ENCODE assay signal across 8 mouse cellular contexts in genomic region chr10:34418204-34418756, GRCm38 (mm10). TPM values are rescaled to one million over a fixed set of nuclear protein-coding genes. Genes with fewer than 3 reads are reported as not detected.
DNase-seq lines count a peak whose midpoint lies in the region; ATAC-seq lines count a peak whose summit lies in the region.

TSS of gene Nt5dc1 (minus strand) at chr10:34418552.

- peak; percentile 97 for DNase-seq in CD4-positive, CD25-positive, alpha-beta regulatory T cell, adult 2 months (ENCODE audit: low read depth, low spot score)
- DNase-seq in fat pad, adult 2 months (ENCODE audit: extremely low read depth, low read depth, low spot score) = peak; percentile 26
- peak; percentile 98 for DNase-seq in kidney, postnatal 10 days
- DNase-seq in natural killer cell, adult 2 months (ENCODE audit: low spot score in 2 of 2) = peak; percentile 93

- peaks cover 12% of the 10 kb centered on the region for H3K4me1 ChIP-seq in brown adipose tissue, adult 24 weeks (ENCODE audit: control insufficient read depth, insufficient read depth, insufficient read length, low read length)
- peaks cover 21% of the 10 kb centered on the region for H3K4me1 ChIP-seq in heart, embryonic 13.5 days
- peaks cover 42% of the 10 kb centered on the region for H3K4me1 ChIP-seq in liver, embryonic 12.5 days
- H3K4me1 ChIP-seq in stomach, embryonic 15.5 days = peaks cover 3% of the 10 kb centered on the region; the same call in 1 of the 2 replicates

- ATAC-seq in heart, embryonic 13.5 days (ENCODE audit: extremely low read depth, insufficient number of reproducible peaks, low FRiP score, low TSS enrichment) = peak; percentile 97
- peak; percentile 97 for ATAC-seq in liver, embryonic 12.5 days
- peak; percentile 99 for ATAC-seq in stomach, embryonic 15.5 days (ENCODE audit: insufficient read depth, low FRiP score, low read depth)

- no peaks in the 10 kb centered on the region for H3K27me3 ChIP-seq in heart, embryonic 13.5 days (replicated peaks)
- no peaks in the 10 kb centered on the region for H3K27me3 ChIP-seq in liver, embryonic 12.5 days (replicated peaks)
- no peaks in the 10 kb centered on the region for H3K27me3 ChIP-seq in stomach, embryonic 15.5 days (replicated peaks)

- H3K9me3 ChIP-seq in heart, embryonic 13.5 days = no peaks in the 10 kb centered on the region
- no peaks in the 10 kb centered on the region for H3K9me3 ChIP-seq in liver, embryonic 12.5 days (replicated peaks)
- no peaks in the 10 kb centered on the region for H3K9me3 ChIP-seq in stomach, embryonic 15.5 days

- H3K4me2 ChIP-seq in heart, embryonic 13.5 days = peak within 1 kb of the TSS; percentile 76
- peak within 1 kb of the TSS; percentile 67 for H3K4me2 ChIP-seq in liver, embryonic 12.5 days
- H3K4me2 ChIP-seq in stomach, embryonic 15.5 days = peak within 1 kb of the TSS; percentile 73

- WGBS in heart, embryonic 13.5 days = under 1% methylated on average over 49 of the region's 49 CpGs
- WGBS in liver, embryonic 12.5 days (ENCODE audit: insufficient replicate concordance) = under 1% methylated on average over 49 of the region's 49 CpGs
- under 1% methylated on average over 49 of the region's 49 CpGs for WGBS in stomach, embryonic 15.5 days

- H3K9ac ChIP-seq in heart, embryonic 13.5 days = peak within 1 kb of the TSS; percentile 89
- peak within 1 kb of the TSS; percentile 76 for H3K9ac ChIP-seq in liver, embryonic 12.5 days
- peak within 1 kb of the TSS; percentile 77 for H3K9ac ChIP-seq in stomach, embryonic 15.5 days

- H3K36me3 ChIP-seq in heart, embryonic 13.5 days = no peaks in the 10 kb centered on the region
- H3K36me3 ChIP-seq in liver, embryonic 12.5 days = no peaks in the 10 kb centered on the region
- H3K36me3 ChIP-seq in stomach, embryonic 15.5 days = no peaks in the 10 kb centered on the region

- H3K4me3 ChIP-seq in brown adipose tissue, adult 24 weeks (ENCODE audit: insufficient read depth, low read depth, low read length) = peak within 1 kb of the TSS; percentile 92
- peak within 1 kb of the TSS; percentile 83 for H3K4me3 ChIP-seq in heart, embryonic 13.5 days
- peak within 1 kb of the TSS; percentile 71 for H3K4me3 ChIP-seq in liver, embryonic 12.5 days
- peak within 1 kb of the TSS; percentile 78 for H3K4me3 ChIP-seq in stomach, embryonic 15.5 days (replicated peaks)

- H3K27ac ChIP-seq in brown adipose tissue, adult 24 weeks (replicated peaks; ENCODE audit: low read depth, low read length) = peak within 1 kb of the TSS; percentile 87
- peak within 1 kb of the TSS; percentile 85 for H3K27ac ChIP-seq in heart, embryonic 13.5 days (replicated peaks)
- H3K27ac ChIP-seq in liver, embryonic 12.5 days = peak within 1 kb of the TSS; percentile 86
- peak within 1 kb of the TSS; percentile 82 for H3K27ac ChIP-seq in stomach, embryonic 15.5 days

RNA-seq across cellular contexts. Expression of gene Nt5dc1, which starts in this region (rescaled TPM):
- 19.9 and 21.1 TPM in 2 replicates for polyA plus RNA-seq in brown adipose tissue, adult 24 weeks (2012; ENCODE audit: insufficient read depth, insufficient read length, missing spikeins)
- 5.6 TPM in 2 replicates for polyA plus RNA-seq in heart, embryonic 13.5 days (2015; fragmentation: Nextera tagmentation; extraction: Ambion mirVana)
- 10.1 and 13.0 TPM in 2 replicates for polyA plus RNA-seq in liver, embryonic 12.5 days (2016; fragmentation: Nextera tagmentation; extraction: Ambion mirVana)
- polyA plus RNA-seq in stomach, embryonic 15.5 days (2015; fragmentation: Nextera tagmentation; extraction: Ambion mirVana) = 10.8 and 11.4 TPM in 2 replicates

Comparison
In these comparisons a context has a peak if more than half of its experiments do, and no peak if none do; other contexts are left out.
1. Peak in every context shown above with its lines: DNase-seq, ATAC-seq, H3K4me3 ChIP-seq and H3K27ac ChIP-seq.
2. DNase-seq: peak in every context shown above with its lines; median percentile 98 in kidney, postnatal 10 days; 97 in CD4-positive, CD25-positive, alpha-beta regulatory T cell, adult 2 months; 93 in natural killer cell, adult 2 months; 26 in fat pad, adult 2 months.